Mouse (Mus musculus): ENCODE data around the gene Gstt2. TPM values are rescaled to one million over a fixed set of nuclear protein-coding genes. Genes with fewer than 3 reads are reported as not detected.

Gstt2 gene
- 39.0 and 42.7 TPM in 2 replicates for polyA plus RNA-seq (2015; fragmentation: Nextera tagmentation; extraction: Ambion mirVana)

GRCm38 (mm10) chr10:75837248-75837759 is at the start of gene Gstt2:
Gene Gstt2 (minus strand): TSS chr10:75837424.

GRCm38 (mm10) chr10:75859786-75860470 is 22.7 kb upstream of the Gstt2 start, which contains the start of gene Mif:
Gene Mif (minus strand): TSS chr10:75860240.

GRCm38 (mm10) chr10:75822443-75822842 is 14.8 kb downstream of the Gstt2 start, which contains the start of gene Gstt4:
Gene Gstt4 (minus strand): TSS chr10:75822543.

GRCm38 (mm10) chr10:75798176-75798696 is 39.0 kb downstream of the Gstt2 start, which contains the start of gene Gstt1:
Gene Gstt1 (minus strand): TSS chr10:75798584.

Other genes with a start within 250 kb of the Gstt2 start
- 5.2 and 8.1 TPM in 2 replicates for gene Ggt5, start 248.1 kb downstream of the Gstt2 start, polyA plus RNA-seq (2015; fragmentation: Nextera tagmentation; extraction: Ambion mirVana)
- 7.7 and 10.6 TPM in 2 replicates for gene Susd2, start 193.4 kb downstream of the Gstt2 start, polyA plus RNA-seq (2015; fragmentation: Nextera tagmentation; extraction: Ambion mirVana)
- gene Cabin1, start 73.1 kb downstream of the Gstt2 start, polyA plus RNA-seq (2015; fragmentation: Nextera tagmentation; extraction: Ambion mirVana): 21.4 and 25.9 TPM in 2 replicates
- 81.4 and 106 TPM in 2 replicates for gene Ddt, start 64.0 kb downstream of the Gstt2 start, polyA plus RNA-seq (2015; fragmentation: Nextera tagmentation; extraction: Ambion mirVana)
- gene Gm20441, start 56.5 kb downstream of the Gstt2 start, polyA plus RNA-seq (2015; fragmentation: Nextera tagmentation; extraction: Ambion mirVana): 0.22 TPM in 1 of 2 replicates, not detected in the other
- gene Gstt3, start 56.0 kb downstream of the Gstt2 start, polyA plus RNA-seq (2015; fragmentation: Nextera tagmentation; extraction: Ambion mirVana): 12.6 and 16.8 TPM in 2 replicates
- gene Gstt1, start 38.8 kb downstream of the Gstt2 start, polyA plus RNA-seq (2015; fragmentation: Nextera tagmentation; extraction: Ambion mirVana): 18.9 and 26.1 TPM in 2 replicates
- not detected in 2 replicates for gene Gstt4, start 14.9 kb downstream of the Gstt2 start, polyA plus RNA-seq (2015; fragmentation: Nextera tagmentation; extraction: Ambion mirVana)
- gene Mif, start 22.8 kb upstream of the Gstt2 start, polyA plus RNA-seq (2015; fragmentation: Nextera tagmentation; extraction: Ambion mirVana): 540 and 846 TPM in 2 replicates
- 0.32 and 3.0 TPM in 2 replicates for gene Derl3, start 56.0 kb upstream of the Gstt2 start, polyA plus RNA-seq (2015; fragmentation: Nextera tagmentation; extraction: Ambion mirVana)
- gene Smarcb1, start 84.2 kb upstream of the Gstt2 start, polyA plus RNA-seq (2015; fragmentation: Nextera tagmentation; extraction: Ambion mirVana): 75.4 and 89.9 TPM in 2 replicates
- 128 and 210 TPM in 2 replicates for gene Chchd10, start 95.7 kb upstream of the Gstt2 start, polyA plus RNA-seq (2015; fragmentation: Nextera tagmentation; extraction: Ambion mirVana)
- 15.1 and 23.4 TPM in 2 replicates for gene Mmp11, start 99.1 kb upstream of the Gstt2 start, polyA plus RNA-seq (2015; fragmentation: Nextera tagmentation; extraction: Ambion mirVana)
- 0.62 and 0.66 TPM in 2 replicates for gene Gm867, start 103.2 kb upstream of the Gstt2 start, polyA plus RNA-seq (2015; fragmentation: Nextera tagmentation; extraction: Ambion mirVana)
- 2.9 and 4.8 TPM in 2 replicates for gene Vpreb3, start 105.6 kb upstream of the Gstt2 start, polyA plus RNA-seq (2015; fragmentation: Nextera tagmentation; extraction: Ambion mirVana)
- 0.06 and 0.17 TPM in 2 replicates for gene Gm5134, start 117.1 kb upstream of the Gstt2 start, polyA plus RNA-seq (2015; fragmentation: Nextera tagmentation; extraction: Ambion mirVana)
- gene Zfp280b, start 195.2 kb upstream of the Gstt2 start, polyA plus RNA-seq (2015; fragmentation: Nextera tagmentation; extraction: Ambion mirVana): 7.1 and 8.8 TPM in 2 replicates